Mouse (Mus musculus) left cerebral cortex, postnatal 4 days (tissue): ENCODE measurements at regions not wholly inside any gene's neighbourhood (a gene's known extent, or its start where the extent isn't known, plus 50 kb on each side); places are given as distances from the start of the nearest gene placed in this dataset.

Experiments
- DNase-seq: peaks from one replicate; pipeline ENCODE4 v3.0.0-alpha.2; 2022
- intact Hi-C: fragments of 180-260 bp; cut with DNase I; formaldehyde crosslinking; loops from one replicate; pipeline ENCODE4 v1.15.1; 2025

DNA sequence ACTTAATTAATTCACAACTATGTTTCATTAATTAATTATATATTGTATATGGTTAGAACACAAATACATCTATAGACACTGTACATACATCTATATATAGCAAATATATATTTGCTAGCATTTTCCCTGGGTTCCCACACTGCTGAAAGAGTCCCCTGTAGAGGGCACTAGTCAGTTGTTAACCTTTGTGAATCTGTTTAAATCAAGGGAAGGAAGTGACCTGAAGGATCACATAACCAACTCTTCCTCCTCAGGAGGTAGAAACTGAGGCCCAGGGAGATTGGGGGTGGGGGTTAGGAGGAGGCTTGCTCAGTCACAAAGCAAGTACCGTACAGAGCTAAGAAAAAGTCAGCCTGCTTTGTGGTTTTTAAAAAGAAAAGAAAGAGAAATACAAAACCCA is 258.1 kb downstream of the Pik3r1 start:
- DNase-seq: no peak
- intact Hi-C loops: loop anchor here (10.0 kb wide), 1 partner anchor 185 kb away; no protein-coding TSS in a partner anchor

DNA sequence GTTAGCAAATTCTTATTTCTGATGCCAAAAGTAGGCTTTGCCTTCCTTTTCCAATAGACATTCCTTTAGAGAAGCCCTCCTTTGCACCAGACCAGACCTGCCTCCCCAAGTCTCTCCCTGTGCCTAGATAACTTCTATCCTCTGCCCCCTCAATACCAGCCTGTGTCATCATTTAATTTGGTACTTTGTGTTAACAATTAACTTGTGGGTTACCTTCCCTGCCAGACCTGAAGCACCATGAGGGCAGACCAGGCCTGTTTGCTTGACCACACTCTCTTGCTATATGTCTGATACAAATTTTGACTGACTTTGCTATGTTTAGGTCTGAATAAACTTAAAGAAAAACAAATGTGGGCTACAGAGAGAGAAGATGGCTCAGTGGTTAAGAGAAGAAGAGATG is 259.7 kb downstream of the Pik3r1 start:
- DNase-seq: no peak
- intact Hi-C loops: loop anchor here (10.0 kb wide), 1 partner anchor 186 kb away; no protein-coding TSS in a partner anchor

DNA sequence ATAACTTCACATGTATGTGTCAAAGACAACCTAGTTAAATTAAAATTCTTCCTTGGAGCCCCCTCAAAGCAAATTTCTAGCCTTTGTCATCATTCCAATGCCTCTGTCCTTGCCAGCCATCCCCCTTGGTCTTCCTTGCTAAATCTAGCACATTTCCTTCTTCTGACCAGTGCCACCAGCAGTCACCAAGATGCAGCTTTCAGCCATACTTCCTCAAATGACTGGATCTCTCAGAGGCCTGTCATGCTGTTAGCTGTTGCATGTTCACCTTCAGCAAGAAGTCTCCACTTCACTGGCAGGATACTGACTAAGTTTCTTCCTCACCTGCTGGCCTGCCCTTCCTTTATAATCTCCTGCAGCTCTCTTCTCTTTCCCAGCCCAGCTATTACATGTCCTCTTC is 261.3 kb downstream of the Pik3r1 start:
- no peak for DNase-seq
- intact Hi-C loops: loop anchor here (10.0 kb wide), 1 partner anchor 188 kb away; no protein-coding TSS in a partner anchor

DNA sequence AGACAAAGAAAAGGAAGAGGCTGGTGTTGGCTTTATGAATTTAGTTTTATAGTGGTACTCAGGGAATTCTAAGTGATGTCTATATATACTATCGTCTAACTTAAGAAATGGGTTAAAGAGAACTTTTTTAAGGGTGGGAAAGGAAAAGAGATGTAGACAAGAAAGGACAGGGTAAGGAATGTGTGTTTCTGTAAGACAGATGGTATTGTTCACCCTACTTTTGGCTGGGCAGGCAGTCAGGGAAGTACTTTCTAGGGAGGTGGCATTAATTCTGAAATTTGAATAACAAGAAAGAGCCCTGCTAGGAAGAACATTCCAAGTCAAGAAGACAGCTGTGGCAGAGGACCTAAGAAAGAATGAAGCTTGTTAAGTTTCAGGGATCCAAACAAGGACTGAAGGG is 263.0 kb downstream of the Pik3r1 start:
- DNase-seq: no peak
- intact Hi-C loops: loop anchor here (10.0 kb wide), 1 partner anchor 190 kb away; no protein-coding TSS in a partner anchor

DNA sequence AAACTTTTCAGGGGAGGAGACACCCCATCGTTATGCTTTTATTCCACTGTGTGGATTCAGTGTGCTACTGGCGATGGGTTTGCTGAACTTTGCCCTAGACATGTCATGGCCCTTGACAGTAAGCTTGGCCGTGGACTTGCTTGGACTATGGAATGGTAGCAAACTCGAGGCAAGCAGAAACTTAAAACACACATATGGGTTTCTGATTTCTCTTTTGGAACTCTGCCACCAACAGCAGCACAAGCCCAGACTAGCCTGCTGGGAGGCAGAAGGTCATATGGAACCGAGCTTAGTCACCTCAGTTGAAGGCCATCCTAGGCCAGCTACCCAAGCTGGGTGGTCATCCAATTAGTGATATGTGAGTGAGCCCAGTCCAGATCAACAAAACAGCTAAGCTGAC is 263.8 kb downstream of the Pik3r1 start:
- intact Hi-C loops: loop anchor here (10.0 kb wide), 1 partner anchor 191 kb away; no protein-coding TSS in a partner anchor
- no peak for DNase-seq

DNA sequence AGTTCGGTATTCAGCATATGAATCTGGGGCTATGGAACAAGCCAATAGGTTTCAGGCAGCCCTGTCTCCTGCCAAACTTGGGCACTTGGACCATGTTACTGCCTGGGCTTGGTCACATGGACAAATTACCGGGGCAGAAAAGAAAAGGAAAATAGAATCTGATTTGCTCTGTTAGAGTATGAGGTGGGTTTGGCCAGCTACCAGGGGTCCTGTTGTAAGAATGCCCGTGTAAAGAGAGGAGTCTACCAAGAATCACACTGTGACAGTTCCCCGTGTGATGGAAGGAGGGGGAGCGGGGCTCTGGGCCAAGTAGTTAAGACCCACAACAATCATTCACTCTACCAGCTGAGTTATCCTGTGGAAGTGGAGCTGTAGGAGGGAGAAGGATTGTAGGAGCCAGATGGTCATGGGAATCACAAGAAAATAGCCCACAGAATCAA is 266.2 kb downstream of the Pik3r1 start:
- peak; percentile 68 for DNase-seq
- intact Hi-C loops: loop anchor here (10.0 kb wide), 1 partner anchor 193 kb away; no protein-coding TSS in a partner anchor

DNA sequence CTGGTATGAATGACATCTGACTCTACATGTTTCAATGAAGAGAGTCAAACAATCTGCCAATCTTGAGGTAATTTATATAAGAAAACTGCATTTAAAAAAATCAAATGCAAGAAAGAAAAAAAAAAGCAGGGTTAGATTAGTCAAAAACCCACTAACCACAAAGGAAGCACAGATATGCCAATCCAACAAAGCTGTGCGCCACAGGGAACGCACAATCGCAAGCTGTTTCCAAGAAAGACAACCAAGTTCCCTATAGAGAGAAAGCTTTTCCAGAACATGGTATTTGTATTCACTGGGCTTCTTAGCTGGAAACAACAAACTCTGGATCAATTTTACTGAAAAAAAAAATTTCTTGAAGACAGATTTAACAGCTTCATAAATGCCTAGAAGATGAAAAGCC is 267.0 kb downstream of the Pik3r1 start:
- intact Hi-C loops: loop anchor here (10.0 kb wide), 1 partner anchor 194 kb away; no protein-coding TSS in a partner anchor
- no peak for DNase-seq

DNA sequence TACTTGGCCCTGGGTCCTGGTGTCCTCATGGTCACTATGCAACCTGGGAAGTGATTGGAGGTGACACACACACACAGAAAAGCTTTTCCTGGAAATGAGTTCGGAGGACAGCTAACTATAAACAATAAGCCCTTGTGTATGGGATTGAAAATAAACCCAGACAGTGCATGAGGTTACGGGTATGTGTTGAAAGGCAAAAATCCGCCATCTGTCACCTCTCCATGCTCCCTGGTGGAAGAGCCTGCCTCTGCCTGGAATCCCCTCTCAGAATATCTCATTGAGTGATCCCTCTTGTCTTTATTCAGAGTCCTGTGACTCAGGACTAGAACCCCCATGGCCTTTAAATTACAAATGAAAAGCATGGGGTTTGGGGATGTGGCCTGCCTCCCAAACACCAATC is 276.2 kb downstream of the Pik3r1 start:
- no peak for DNase-seq
- intact Hi-C loops: no loop called here

DNA sequence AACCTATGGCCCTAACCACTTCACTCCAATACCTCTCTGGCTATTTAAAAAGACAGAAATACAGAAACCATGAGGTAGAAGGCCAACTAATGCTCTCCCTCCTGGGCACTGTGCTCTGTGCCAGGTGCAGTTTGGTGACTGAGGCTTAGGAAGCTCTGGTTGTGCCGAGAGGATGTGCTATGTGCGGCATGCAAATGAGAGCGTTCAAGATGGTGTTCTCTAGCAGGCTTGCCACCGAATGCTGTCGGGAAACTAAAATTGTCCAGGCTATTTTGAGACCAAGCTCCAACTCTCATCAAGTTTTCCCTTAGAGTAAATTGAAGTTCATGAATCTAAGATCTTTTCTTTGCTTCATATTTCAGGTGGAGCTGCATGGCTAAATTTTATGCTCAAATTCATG is 277.1 kb downstream of the Pik3r1 start:
- intact Hi-C loops: no loop called here
- DNase-seq: no peak

DNA sequence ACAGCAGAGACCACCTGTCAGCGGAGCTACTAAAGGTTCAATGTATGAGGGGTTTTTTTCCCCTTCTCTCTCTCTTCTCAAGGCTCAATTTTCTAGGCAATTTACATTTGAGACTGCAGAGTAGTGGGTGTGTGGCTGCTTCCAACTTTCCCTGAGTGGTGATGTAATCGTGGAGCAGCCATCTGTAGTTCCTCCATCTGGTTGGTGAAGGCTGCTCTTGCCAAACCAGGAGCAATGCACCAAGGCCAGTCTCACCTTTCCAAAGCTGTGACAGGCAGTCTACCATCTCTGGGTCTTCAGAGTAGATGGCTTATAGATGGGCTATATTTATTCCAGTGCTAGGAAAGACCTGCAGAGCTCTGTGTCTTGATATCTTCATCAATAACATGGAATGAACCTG is 280.4 kb downstream of the Pik3r1 start:
- peak; percentile 37 for DNase-seq
- intact Hi-C loops: no loop called here

DNA sequence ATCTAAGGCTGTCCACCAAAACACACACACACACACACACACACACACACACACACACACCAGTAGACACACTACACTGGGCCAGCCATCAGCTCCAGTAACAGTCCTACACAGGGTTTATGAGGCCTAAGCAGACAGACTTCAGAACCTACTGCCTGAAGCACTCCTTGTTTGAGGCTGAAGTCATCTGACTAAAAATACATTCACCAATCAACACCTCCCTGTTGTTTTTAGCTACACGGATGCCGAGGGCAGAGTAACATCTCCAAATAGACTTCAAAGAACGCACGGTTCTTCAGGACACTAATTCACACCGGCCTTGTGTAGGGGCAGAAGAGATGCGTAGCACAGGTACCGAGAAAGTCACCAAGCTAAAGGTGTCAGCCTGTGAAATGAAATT is 282.2 kb downstream of the Pik3r1 start:
- intact Hi-C loops: no loop called here
- no peak for DNase-seq

DNA sequence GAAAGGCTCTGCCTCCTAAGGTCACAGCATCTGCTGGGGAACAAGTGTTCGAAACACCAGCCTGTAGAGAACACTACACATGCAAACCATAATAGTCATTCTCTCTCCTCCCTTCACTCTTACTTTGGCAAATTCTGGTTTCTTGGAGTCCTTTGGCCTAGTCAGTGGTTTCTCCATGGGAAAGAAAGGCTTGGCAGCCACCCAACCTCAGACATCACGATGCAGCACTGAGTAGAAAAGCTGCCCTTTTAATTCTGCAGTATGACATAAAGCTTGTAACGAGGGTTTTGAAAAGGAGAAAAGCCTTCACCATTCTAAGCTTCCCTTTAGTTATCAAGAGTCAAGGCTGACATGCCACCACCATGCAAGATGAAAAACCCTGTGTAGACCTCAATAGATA is 284.2 kb downstream of the Pik3r1 start:
- intact Hi-C loops: no loop called here
- DNase-seq: peak; percentile 59

DNA sequence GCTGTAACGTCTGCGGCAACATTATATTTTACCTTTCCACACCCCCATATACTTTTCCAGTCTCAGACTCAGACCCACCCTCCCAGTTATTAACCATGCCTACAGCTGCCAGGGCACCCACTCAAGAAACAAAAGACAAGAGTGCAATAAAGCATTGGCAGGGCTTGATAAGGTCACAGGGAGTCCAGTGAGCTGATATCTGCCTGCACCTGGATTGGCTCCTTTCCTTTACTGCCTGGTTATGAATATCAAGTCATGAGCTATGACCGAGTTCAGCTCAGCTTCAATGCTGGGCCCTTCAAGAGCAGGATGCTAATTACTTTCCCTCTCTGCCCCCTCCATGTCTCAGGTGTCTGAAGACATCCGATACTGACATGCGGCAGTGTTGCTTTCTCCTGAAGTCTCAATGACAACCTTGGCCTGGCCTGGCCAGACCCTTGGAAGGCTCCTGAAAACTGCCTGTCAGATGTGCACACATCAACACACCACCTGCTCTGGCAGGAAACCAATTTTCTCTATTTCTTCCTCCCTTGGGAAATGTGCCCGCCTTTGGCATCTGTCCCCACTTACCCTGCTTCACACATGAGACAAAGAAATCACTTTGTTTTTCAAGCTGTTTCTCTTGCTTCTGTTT is 286.3 kb downstream of the Pik3r1 start:
- peak; percentile 61 for DNase-seq
- intact Hi-C loops: no loop called here

DNA sequence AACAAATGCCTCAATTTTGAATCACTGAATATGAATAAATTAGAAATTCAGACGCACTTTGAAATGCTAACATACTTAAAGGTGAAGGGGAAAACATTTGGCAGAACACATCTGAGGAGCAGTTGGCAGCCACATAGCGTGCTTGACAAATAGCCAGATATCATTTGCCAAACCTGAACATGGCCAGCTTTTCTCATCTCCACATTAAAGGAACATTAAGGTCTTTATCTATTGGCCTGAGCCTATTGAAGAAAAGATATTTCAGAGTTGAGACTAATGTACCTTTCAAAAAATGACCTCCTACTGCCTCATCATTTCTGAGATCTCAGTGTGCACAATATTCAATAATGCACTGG is 288.7 kb downstream of the Pik3r1 start:
- intact Hi-C loops: no loop called here
- DNase-seq: peak; percentile 53

DNA sequence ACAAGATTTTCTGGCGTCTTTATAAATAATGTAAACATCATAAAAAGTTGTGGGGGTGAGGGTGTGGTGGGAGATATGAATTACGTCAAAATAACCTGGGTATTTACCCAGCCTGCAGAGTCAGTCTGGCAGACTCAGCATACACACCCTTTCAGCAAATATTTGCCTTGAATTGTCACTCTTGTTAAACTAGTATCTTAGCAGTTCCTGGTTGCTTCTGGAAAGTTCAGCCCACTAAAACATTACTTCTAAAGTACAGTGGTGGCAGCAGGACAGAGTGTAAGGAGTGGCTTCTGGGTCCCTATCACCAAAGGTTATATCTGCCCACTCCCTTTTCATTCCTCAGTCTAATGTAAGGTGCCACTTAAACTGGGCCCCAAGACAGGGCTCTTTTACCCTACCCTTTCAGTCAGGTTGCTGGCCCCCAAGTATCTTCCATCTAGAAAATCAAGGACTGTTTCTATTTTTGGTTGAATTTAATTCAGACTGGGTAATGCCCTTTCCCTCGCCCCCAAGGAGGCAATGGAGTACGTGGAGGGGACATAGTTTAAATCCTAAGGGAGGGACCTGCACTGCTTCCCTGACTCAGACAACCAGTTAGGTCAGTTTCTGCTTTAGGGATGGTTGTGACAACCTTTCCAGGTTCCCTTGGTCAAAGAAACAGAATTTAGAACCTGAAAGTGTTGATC is 289.3 kb downstream of the Pik3r1 start:
- intact Hi-C loops: no loop called here
- no peak for DNase-seq

DNA sequence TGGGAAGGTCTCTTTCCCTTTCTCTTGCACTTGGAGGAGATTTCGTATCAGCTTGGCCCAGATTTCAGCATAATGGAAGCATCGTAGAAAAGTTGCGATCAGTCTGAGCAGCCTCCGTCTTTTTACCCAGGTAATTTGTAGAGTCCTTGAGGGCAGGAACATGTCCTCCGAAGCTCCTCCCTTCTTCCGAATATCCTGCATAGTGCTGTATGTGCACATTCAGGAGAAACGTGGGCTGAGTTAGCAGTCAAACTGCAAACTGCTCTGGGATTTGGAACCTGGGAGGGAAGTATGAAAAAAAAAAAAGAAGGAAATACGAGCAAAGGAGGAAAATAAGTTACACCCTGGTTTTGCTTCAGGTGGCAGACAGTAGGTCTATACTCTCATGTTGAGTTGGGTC is 294.7 kb downstream of the Pik3r1 start:
- intact Hi-C loops: no loop called here

DNA sequence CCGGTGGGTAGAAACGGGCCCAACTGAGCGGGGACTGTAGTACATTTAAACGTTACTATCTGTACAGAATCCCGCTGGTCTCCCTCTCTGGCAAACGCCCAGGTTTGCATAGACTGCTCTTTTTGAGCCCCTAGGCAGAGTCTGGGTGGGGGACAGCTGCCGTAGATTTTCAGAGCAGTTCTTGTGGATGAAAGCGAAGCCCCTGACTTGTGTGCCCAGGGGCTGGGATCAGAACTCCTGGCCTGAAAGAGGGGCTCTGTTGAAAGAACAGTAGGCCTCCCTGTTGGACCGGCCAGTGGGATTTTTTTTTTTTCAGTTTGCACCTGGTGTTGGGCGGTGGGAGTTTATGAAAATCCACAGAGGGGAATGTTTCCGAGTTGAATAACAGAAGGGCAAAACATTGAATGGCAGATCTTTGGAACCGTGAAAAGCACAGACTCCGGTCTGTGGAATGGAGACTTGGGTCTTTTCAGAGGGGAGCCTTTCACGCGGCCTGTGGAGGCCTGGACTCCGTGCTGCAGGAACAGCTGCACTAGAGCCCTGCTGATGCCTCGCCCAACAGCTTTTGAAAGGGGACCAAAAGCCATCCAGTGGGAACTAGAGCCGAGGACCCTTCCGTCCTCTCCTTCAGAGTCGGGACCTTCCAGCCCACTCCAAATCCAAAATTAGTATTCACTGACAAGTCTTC is 297.3 kb downstream of the Pik3r1 start:
- peak; percentile 60 for DNase-seq
- intact Hi-C loops: no loop called here

More for the DNA sequence above, 294.7 kb downstream of the Pik3r1 start:
- no peak for DNase-seq

DNA sequence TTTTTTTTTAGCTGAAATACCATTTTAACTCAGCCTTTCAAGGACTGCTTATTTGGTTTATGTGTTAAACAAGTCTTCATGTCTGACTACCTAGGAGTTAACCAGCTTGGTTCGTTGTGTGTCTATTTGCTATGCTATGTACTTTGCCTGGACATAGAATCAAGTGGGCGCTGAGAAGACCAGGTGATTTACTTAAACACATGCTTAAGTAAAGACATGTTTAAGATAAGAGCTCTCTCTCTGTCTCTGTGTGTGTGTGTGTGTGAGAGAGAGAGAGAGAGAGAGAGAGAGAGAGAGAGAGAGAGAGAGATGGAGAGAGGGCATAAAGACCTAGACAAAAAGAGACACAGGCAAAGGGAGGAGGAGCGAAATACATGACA is 302.3 kb downstream of the Pik3r1 start:
- DNase-seq: no peak
- intact Hi-C loops: no loop called here

DNA sequence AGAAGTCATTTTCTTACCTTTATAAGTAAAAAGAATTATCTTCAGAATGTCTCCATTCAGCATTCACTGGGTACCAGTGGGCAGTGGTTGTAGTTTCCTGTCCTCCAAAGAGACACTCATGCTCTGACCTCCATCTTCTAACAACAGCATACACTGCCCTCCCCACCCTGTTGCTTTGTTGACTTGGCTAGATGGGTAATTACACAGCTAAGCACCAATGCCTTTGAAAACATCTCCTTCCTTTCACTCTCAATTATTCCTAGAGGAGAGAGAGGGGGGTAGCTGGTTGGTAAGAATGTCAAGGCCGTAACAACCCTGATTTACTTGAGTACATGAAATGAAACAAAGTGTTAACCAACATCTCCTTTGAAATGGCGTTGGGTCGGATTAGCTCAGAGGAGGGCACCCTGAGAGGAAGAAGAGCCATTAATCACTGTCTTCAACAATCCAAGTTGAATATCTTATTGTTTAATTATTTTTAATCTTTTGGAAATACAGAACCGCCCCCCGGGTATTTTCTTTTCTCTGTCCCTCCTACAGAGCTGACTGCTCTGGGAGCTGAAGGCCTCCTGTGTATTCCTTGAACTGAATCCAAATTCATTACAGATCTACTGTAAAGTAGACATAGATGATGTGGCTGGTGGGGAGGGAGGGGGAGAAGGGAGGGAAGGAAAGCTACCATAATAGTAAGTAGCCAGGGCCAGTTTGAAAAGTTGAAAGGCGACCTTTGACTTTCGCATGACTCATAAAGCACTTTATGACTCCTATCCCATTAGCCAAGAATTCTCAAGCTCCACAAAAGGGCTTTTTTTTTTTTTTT is 302.9 kb downstream of the Pik3r1 start:
- intact Hi-C loops: no loop called here
- DNase-seq: no peak

DNA sequence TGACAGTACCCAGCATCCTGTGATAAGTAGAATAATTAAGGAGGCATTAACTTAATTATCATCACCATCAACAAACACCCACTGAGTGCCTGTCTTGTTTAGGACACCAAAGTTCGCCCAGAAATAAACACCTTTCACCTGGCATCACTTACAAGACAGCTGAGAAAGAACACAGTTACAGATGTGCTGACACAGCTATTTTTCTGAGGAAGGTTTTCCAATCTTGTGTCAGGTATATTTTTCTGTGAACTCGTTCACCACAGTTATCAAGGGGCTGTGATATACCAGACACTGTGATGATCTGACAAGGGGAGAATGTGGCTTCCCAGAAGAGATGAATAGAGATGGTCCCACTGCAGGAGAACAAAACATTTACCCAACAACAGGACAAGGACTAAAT is 311.1 kb downstream of the Pik3r1 start:
- intact Hi-C loops: no loop called here
- DNase-seq: no peak

DNA sequence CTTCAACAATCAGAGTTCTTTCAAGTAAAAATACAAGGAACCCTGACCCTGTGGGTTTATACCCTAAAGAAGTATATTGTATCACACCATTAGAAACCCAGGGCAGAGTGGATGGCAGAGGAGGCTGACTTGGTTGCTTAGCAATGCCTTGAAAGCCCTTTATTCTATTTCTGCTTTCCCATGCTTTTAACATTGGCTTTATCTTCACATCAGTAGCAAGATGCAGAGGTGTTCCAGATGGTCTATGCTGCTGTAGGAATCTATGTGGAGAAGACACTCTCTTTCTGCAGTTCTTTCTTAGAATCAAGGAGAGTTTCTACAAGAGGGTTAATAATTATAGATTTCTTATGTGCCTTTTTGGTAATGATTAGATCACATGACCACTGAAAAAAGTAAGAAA is 313.7 kb downstream of the Pik3r1 start:
- intact Hi-C loops: no loop called here
- no peak for DNase-seq
